Mouse (Mus musculus) heart, embryonic 16.5 days (tissue): ENCODE results near the gene Dennd6a. TPM values are rescaled to one million over a fixed set of nuclear protein-coding genes. Genes with fewer than 3 reads are reported as not detected.
"Not testable (repeated sequence)": the region's sequence is repeated elsewhere in the genome, so short reads cannot be mapped to it uniquely, and the experiment has no call there.

ENCODE experiments used
- ATAC-seq: fragments of 200-750 bp; cut with Nextera tagmentation; replicated peaks from 2 replicates; pipeline ENCODE4 v1.8.0; 2017; ENCODE audit warnings: moderate number of reproducible peaks; ENCODE audit not compliant: insufficient read depth, low FRiP score; ENCODE audit errors: extremely low read depth
- H3K27ac ChIP-seq: fragments of 300-500 bp; sonication (generic); 2 replicates; pipeline ENCODE4 v1.5.1; 2014; ENCODE audit warnings: mild to moderate bottlenecking, low read length, control low read depth, moderate library complexity
- H3K27me3 ChIP-seq: fragments of 300-500 bp; sonication (generic); 2 replicates; pipeline ENCODE4 v1.6.1; 2014; ENCODE audit warnings: low read length, mixed read lengths; ENCODE audit not compliant: control insufficient read depth, insufficient read depth
- H3K36me3 ChIP-seq: fragments of 300-500 bp; sonication (generic); 2 replicates; pipeline ENCODE4 v1.6.1; 2014; ENCODE audit not compliant: control insufficient read depth, insufficient read depth
- H3K4me1 ChIP-seq: fragments of 300-500 bp; sonication (generic); 2 replicates; pipeline ENCODE4 v1.6.1; 2014; ENCODE audit warnings: low read length, mixed read lengths; ENCODE audit not compliant: control insufficient read depth, insufficient read depth
- H3K4me2 ChIP-seq: fragments of 300-500 bp; sonication (generic); 2 replicates; pipeline ENCODE4 v1.6.1; 2014; ENCODE audit warnings: low read depth, mild to moderate bottlenecking, control low read depth, low read length
- H3K4me3 ChIP-seq: fragments of 300-500 bp; sonication (generic); 2 replicates; pipeline ENCODE4 v1.5.1; 2014; ENCODE audit warnings: mild to moderate bottlenecking, control low read depth, low read length
- H3K9ac ChIP-seq: fragments of 300-500 bp; sonication (generic); 2 replicates; pipeline ENCODE4 v1.6.1; 2014; ENCODE audit warnings: low read length, control low read depth
- H3K9me3 ChIP-seq: fragments of 300-500 bp; sonication (generic); replicated peaks from 2 replicates; pipeline ENCODE4 v1.6.1; 2016; ENCODE audit warnings: low read length; ENCODE audit not compliant: control insufficient read depth
- WGBS: fragments of 180-500 bp; shearing (Covaris S2); extraction: QIAGEN DNeasy Blood & Tissue Kit; methylation state at CpG from one replicate; pipeline ENCODE4 v1.1.7; 2014; 5-methylcytosine and 5-hydroxymethylcytosine counted together
- polyA plus RNA-seq: library from polyadenylated mRNA; unstranded; fragments of >200 nt; fragmentation: Nextera tagmentation; extraction: Ambion mirVana; gene quantifications from 2 replicates; pipeline ENCODE4 v1.2.1, GENCODE M21; 2015

The Dennd6a gene
- 18.6 and 21.3 TPM in 2 replicates for polyA plus RNA-seq

GRCm38 (mm10) chr14:26573556-26573955 lies at the start of gene Dennd6a:
Gene Dennd6a (plus strand): TSS chr14:26573856.
- H3K4me1 ChIP-seq, ATAC-seq, H3K27ac ChIP-seq, H3K4me2 ChIP-seq, H3K4me3 ChIP-seq, H3K36me3 ChIP-seq, H3K9ac ChIP-seq, H3K9me3 ChIP-seq, H3K27me3 ChIP-seq: not testable (repeated sequence)
- 77% methylated on average over 5 of the region's 5 CpGs for WGBS

GRCm38 (mm10) chr14:26525955-26526354 lies 47.7 kb upstream of the Dennd6a start:
- Histone ChIP-seq H3K27me3 (no peaks in the 10 kb centered on the region), H3K4me1 (peaks cover 19% of the 10 kb centered on the region), H3K9me3 (no peaks in the 10 kb centered on the region), H3K4me3 (no peak overlapping the region), H3K4me2 (no peak overlapping the region), H3K36me3 (no peaks in the 10 kb centered on the region; the same call in none of the 2 replicates), H3K9ac (no peak overlapping the region), H3K27ac (no peak overlapping the region)
- ATAC-seq = no peak
- 56% methylated on average over 3 of the region's 3 CpGs for WGBS

GRCm38 (mm10) chr14:26528296-26528695 lies 45.4 kb upstream of the Dennd6a start:
- no peaks in the 10 kb centered on the region for H3K27me3 ChIP-seq
- no peak overlapping the region for H3K9ac ChIP-seq
- no peak overlapping the region for H3K4me3 ChIP-seq
- no peak overlapping the region for H3K27ac ChIP-seq
- H3K4me1 ChIP-seq = peaks cover 27% of the 10 kb centered on the region
- no peaks in the 10 kb centered on the region for H3K9me3 ChIP-seq
- 49% methylated on average over 2 of the region's 2 CpGs for WGBS
- no peaks in the 10 kb centered on the region; the same call in none of the 2 replicates for H3K36me3 ChIP-seq
- H3K4me2 ChIP-seq = no peak overlapping the region
- ATAC-seq = no peak

GRCm38 (mm10) chr14:26530350-26530749 lies 43.3 kb upstream of the Dennd6a start:
- Histone ChIP-seq H3K4me1 (peaks cover 28% of the 10 kb centered on the region), H3K9me3 (no peaks in the 10 kb centered on the region), H3K4me3 (no peak overlapping the region), H3K36me3 (no peaks in the 10 kb centered on the region; the same call in 1 of the 2 replicates), H3K4me2 (peak overlapping the region; percentile 16), H3K27me3 (no peaks in the 10 kb centered on the region), H3K27ac (0 out of 2 replicates have a peak overlapping the region, but pooled peaks have one; percentile 15), H3K9ac (peak overlapping the region; percentile 13; the same call in 1 of the 2 replicates)
- 60% methylated on average over 7 of the region's 7 CpGs for WGBS
- ATAC-seq = no peak

GRCm38 (mm10) chr14:26531410-26532313 lies 42.0 kb upstream of the Dennd6a start:
- 68% methylated on average over 10 of the region's 10 CpGs for WGBS
- Histone ChIP-seq H3K9ac (0 out of 2 replicates have a peak overlapping the region, but pooled peaks have one; percentile 40), H3K27ac (no peak overlapping the region), H3K9me3 (no peaks in the 10 kb centered on the region), H3K4me2 (peak overlapping the region; percentile 37; the same call in 1 of the 2 replicates), H3K27me3 (no peaks in the 10 kb centered on the region), H3K4me1 (peaks cover 28% of the 10 kb centered on the region), H3K36me3 (no peaks in the 10 kb centered on the region; the same call in 1 of the 2 replicates), H3K4me3 (0 out of 2 replicates have a peak overlapping the region, but pooled peaks have one; percentile 4)
- no peak for ATAC-seq

GRCm38 (mm10) chr14:26532752-26533151 lies 40.9 kb upstream of the Dennd6a start:
- H3K4me2 ChIP-seq = peak overlapping the region; percentile 92
- H3K27me3 ChIP-seq = no peaks in the 10 kb centered on the region
- no peaks in the 10 kb centered on the region; the same call in 1 of the 2 replicates for H3K36me3 ChIP-seq
- H3K9me3 ChIP-seq = no peaks in the 10 kb centered on the region
- H3K27ac ChIP-seq = no peak overlapping the region
- no peak for ATAC-seq
- WGBS = 39% methylated on average over 9 of the region's 9 CpGs
- peaks cover 27% of the 10 kb centered on the region for H3K4me1 ChIP-seq
- peak overlapping the region; percentile 96 for H3K4me3 ChIP-seq
- peak overlapping the region; percentile 98 for H3K9ac ChIP-seq

GRCm38 (mm10) chr14:26533267-26533666 lies 40.4 kb upstream of the Dennd6a start:
- ATAC-seq = no peak
- H3K36me3 ChIP-seq = no peaks in the 10 kb centered on the region; the same call in 1 of the 2 replicates
- H3K9me3 ChIP-seq = no peaks in the 10 kb centered on the region
- 11% methylated on average over 19 of the region's 19 CpGs for WGBS
- H3K9ac ChIP-seq = peak overlapping the region; percentile 98
- H3K4me1 ChIP-seq = peaks cover 26% of the 10 kb centered on the region
- H3K27me3 ChIP-seq = no peaks in the 10 kb centered on the region
- H3K4me2 ChIP-seq = peak overlapping the region; percentile 92
- peak overlapping the region; percentile 96 for H3K4me3 ChIP-seq
- H3K27ac ChIP-seq = no peak overlapping the region

- Histone ChIP-seq H3K4me1 (peaks cover 26% of the 10 kb centered on the region), H3K9me3 (no peaks in the 10 kb centered on the region), H3K4me2 (peak overlapping the region; percentile 92), H3K27me3 (no peaks in the 10 kb centered on the region), H3K4me3 (peak overlapping the region; percentile 96), H3K36me3 (no peaks in the 10 kb centered on the region; the same call in 1 of the 2 replicates), H3K9ac (peak overlapping the region; percentile 98), H3K27ac (peak overlapping the region; percentile 92)
- whole genome bisulfite sequencing = under 1% methylated on average over 71 of the region's 92 CpGs
- ATAC-seq = peak; percentile 83
These were observed 39.6 kb upstream of the Dennd6a start for GRCm38 (mm10) chr14:26533821-26534756.
